Mouse (Mus musculus): Measurements from ENCODE around the gene Dscaml1. TPM values are rescaled to one million over a fixed set of nuclear protein-coding genes. Genes with fewer than 3 reads are reported as not detected.
A peak's percentile ranks its signal among the peaks of the same experiment; 100 is the strongest.
"Not testable (repeated sequence)": the region's sequence is repeated elsewhere in the genome, so short reads cannot be mapped to it uniquely, and the experiment has no call there.

The Dscaml1 gene
- total RNA-seq, 2 experiments from 2014 or later = not detected

- DNase-seq = no peak
Measured at GRCm38 (mm10) chr9:45699171-45699570, 272.7 kb downstream of the Dscaml1 start.

DNA sequence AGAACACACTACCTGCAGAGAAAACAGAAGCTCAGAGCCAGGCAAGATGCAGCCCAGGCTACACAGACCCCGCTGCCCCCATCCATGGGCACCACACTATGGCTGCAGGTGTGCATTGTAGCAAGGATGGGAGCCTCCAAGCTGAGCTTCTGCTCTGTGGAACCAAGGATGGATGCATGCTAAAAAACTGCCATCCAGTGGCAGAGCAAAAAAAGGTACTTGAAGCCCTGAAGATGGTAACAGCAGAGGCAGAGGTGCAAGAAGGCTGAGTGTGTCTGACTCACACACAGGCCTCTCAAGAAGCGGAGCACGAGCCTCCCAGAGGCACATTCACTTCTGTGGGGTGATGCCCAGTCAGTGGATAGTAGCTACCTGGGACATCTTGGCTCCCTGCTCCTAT lies 276.8 kb downstream of the Dscaml1 start:
- DNase-seq = no peak

GRCm38 (mm10) chr9:45704441-45704840 lies 278.0 kb downstream of the Dscaml1 start:
- DNase-seq = no peak

DNA sequence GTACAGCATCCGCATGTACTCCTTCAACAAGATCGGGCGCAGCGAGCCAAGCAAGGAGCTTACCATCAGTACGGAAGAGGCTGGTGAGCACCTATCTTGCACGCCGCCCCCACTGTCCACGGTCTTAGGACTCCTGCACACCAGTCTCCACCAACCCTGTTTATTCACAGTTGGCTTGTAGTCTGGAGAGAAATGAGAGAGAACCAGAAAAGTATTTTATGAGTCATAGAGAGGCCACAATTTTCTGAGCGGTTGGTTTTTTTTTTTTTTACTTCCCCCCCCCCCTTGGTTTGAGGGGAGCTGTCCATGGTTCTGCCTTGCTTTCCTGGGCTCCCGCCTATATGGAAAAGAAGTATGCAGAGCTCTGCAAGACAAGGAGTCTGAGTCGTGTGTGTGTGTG lies 283.9 kb downstream of the Dscaml1 start:
- no peak for DNase-seq

DNA sequence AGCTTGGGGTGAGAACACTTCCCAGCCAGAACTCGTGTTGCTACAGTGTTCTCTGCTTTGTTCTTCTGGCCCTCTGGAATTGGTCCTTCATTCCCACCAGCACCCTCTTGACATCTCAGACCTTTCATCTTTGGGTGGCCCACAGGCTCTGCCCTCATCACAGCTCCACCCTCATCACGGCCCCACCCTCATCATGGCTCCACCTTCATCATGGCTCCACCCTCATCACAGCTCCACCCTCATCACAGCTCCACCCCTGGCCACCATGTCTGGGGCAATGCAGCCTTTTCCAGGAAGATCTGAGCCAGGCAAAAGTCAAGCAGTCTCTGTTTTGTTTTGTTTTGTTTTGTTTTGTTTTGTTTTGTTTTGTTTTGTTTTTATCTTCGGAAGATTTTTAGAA lies 289.0 kb downstream of the Dscaml1 start:
- DNase-seq = no peak

GRCm38 (mm10) chr9:45719997-45720396 lies 293.6 kb downstream of the Dscaml1 start:
- no peak for DNase-seq

DNA sequence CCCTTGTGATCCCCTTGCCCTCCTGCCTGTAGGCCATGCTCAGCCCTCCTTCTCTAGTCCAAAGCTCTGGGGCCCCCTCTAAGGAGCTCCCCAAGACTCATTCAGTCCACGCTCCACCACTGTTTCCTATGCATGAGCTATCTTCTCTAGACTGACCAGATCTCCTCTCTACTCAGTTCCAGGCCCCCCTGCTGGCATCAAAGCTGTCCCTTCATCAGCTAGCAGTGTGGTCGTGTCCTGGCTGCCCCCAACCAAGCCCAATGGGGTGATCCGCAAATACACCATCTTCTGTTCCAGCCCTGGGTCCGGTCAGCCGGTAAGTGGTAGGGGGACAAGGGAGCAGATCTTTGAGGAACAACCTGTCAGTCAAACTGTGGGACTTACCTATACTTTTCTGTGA lies 305.4 kb downstream of the Dscaml1 start:
- DNase-seq = no peak

DNA sequence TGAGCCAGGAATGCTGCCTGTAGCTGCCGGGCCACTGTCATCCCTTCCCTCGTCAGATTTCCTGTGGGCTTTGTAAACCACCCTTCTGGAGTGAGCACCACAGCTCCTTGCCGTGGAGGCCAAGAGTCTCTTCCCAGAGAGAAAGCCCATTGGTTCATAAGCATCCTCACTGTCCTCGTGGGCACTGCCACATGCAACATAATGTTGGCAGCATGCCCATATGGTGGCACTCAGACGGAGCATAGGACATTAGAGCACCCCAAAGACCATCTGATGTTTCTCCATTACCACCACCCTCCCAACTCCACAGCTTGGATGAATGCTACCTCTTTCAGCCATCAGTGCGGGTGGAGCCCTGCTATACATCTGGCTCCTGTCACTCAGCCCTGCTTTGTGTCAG lies 306.8 kb downstream of the Dscaml1 start:
- no peak for DNase-seq

GRCm38 (mm10) chr9:45739001-45739701 lies 312.7 kb downstream of the Dscaml1 start:
- no peak for DNase-seq

DNA sequence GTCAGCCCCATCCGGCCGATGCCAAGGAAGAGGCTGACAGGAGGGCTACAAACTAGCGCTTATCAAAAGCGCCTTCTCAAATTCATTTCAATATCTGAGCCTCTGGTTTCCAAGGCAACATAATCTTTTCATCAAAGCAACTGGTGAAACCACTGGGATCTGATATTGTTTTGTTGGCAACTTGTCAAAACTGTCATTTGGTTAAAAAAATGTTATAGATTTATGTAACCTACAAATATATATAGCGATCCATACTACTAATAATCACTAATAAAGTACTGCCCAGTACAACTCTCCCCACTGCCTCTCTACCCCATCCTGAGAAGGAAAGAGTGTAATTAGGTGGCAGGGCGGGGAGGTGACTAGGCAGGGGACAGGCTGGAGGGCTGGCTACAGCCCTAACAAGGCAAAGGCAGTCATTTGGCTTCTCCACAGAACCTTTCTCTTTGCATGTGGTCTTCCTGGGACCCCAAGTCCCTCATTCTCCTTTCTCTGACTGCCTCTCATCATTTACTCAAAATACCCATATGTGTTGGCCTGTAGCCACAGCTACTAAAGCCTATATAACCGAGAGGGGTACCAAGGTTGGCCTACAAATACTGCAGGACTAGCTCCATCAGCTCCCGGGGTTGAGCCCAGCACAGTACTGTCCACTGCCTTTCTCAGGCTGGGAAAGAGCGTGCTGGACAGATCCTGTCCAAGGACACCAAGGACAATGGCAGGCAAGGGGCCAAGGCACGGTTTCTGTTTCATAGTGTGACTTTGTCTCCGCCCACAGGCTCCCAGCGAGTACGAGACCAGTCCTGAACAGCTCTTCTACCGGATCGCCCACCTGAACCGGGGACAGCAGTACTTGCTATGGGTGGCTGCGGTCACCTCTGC lies 313.5 kb downstream of the Dscaml1 start:
- DNase-seq = peak; percentile 28

DNA sequence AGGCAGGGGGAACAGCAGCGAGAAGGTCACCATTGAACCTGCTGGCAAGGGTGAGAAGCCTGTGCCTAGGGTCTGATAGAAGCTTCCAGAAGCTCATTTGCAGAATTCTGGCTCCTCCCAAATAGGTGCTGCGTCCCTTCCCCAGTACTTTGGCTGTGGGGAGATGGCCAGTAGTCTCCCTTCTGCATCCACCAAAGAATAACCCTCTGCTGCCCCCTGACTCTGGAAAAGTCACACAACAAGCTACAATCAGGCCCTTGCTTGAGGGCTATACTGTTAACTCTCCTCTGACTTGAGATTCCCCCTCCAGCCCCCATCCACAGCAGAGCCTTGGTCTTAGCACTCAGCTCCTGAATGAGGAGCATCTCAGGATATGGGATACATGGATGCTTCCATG lies 314.2 kb downstream of the Dscaml1 start:
- no peak for DNase-seq

DNA sequence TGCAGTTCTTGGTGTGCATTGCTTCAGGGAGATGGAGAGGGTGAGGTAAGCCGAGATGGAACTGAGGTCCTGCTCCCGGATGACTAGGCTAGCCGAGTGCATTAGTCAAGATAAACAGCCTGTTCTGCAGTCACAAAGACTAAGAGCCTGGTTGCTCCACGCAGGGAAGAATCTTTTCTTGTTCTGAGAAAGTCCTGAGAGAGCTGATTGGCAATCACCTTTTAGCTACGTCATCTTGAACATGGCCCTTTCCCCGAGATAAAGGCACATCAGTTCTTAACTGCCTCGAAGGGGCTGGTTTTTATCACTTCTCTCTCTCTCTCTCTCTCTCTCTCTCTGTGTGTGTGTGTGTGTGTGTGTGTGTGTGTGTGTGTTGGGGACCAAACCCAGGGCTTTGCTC lies 319.0 kb downstream of the Dscaml1 start:
- DNase-seq = no peak

GRCm38 (mm10) chr9:45749917-45750316 lies 323.5 kb downstream of the Dscaml1 start:
- DNase-seq = no peak

DNA sequence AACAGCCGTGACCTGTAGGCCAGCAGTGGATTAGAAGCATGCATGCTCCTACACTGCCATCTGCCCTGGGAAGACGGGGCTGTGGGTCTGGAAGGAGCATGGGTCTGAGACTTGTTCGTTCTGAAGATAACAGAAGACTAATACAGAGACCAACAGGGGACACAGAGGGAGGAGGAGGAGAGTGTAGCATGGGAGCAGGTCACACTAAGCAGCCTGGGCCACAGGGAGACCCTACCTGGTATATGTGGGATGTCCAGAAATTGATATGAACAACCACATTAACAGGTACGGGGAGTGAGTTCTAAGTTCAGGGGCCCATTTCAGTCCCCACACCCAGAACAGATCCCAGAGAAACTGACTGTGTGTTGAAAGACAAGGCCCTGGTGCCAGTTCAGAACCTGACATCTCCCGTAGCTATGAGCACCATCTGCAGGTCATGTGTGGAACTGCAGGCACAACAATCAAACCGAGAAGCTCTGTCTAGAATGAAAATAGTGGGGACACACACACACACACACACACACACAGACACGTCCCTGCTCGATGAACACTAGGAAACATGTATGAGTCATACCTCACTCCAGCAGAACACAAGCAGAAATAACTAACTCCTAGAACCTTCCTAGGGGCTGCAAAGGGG lies 328.1 kb downstream of the Dscaml1 start:
- DNase-seq = no peak

DNA sequence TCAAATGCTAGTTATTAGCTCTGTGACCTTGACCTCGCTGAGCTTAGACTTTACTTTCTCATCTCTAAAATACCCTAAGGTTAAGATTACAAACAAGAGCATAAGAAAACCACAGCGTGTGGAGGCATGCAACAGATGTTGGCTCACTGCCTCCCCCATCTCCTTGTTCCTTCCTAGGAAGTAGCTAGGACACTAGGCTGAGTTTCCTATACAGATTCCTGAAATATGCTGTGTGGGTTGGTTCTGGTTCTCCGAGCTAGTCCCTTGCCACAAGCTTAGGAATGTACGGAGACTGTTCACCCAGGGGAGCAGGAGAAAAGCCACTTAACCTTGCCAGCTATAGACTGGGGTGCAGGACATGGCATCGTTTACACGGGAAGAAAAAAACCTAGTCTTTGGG lies 339.8 kb downstream of the Dscaml1 start:
- DNase-seq = no peak

DNA sequence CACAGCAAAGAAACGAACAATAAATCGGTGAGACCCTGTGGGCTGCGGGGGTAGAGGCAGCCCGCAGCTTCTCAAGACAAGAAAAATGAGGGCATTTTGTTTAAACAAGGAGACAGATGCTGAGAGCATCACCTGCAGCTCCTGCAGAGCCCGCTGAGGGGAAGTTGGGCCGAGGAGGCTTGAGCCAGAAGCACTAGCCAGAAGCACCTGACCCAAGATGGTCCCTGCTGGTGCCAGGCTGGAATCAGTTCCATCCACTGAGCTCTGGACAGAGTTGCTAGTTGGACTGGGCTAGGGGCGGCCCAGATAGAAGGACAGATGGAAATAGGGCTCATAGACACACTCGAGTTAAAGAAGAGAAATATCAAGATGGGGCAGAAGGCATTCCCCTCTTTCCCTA lies 340.7 kb downstream of the Dscaml1 start:
- DNase-seq = no peak

DNA sequence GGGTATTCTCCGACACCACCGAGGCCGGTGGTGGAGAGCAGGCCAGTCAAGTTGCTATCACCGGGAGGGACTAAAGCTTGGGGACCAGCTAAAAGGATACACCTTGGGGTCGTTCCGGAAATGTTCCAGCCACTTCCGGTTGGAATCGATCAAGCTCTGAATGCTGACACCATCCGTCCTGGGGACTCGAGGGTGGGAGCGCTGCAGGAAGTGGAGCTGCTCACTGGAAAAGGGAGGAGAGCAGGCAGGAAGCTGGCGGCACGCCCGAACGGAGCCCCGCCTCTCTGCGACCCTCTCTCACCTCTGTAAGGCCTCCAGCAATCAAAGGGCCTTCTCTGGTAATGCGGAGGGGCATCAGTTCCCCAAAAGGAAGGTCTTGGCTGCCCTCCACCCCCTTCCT lies 342.0 kb downstream of the Dscaml1 start:
- DNase-seq = no peak

GRCm38 (mm10) chr9:45769596-45769995 lies 343.2 kb downstream of the Dscaml1 start:
- DNase-seq = no peak

DNA sequence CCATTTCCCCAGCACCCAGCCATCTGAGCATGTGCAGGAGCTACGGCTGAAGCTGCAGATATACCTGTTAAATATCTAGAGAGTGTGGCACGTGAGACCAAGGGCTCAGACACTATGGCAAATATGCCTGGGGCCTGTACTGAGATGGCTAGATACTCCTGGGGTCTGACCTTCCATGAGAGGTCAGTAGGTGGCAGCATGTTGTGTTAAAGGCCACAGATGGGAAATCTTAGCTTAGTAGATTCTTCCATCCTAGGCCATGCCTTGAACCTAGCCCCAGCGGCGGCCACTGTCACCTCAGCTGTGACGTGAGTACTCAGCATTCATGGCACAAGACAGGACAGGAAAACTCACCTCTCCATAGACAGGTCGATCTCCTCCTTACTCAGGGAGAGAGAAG lies 347.7 kb downstream of the Dscaml1 start:
- DNase-seq = no peak

DNA sequence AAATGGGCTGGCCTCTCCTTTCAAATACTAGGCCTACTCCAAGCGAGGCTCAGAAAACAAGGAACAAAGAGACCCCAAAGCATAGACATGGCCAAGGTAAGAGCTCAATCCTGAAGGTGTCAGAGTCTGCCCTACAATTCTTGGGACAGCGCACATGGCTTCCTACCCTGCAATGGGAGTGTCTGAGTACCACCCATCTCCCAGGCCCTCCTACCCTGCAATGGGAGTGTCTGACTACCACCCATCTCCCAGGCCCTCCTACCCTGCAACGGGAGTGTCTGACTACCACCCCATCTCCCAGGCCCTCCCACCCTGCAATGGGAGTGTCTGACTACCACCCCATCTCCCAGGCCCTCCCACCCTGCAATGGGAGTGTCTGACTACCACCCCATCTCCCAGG lies 349.7 kb downstream of the Dscaml1 start:
- DNase-seq = not testable (repeated sequence)

GRCm38 (mm10) chr9:45779201-45779600 lies 352.8 kb downstream of the Dscaml1 start:
- no peak for DNase-seq

GRCm38 (mm10) chr9:45783249-45784069 lies 357.0 kb downstream of the Dscaml1 start:
- DNase-seq = no peak

Data from gastrocnemius, postnatal 25 days (tissue).